29 mouse cellular contexts compared by ENCODE assay signal in the genomic region with DNA sequence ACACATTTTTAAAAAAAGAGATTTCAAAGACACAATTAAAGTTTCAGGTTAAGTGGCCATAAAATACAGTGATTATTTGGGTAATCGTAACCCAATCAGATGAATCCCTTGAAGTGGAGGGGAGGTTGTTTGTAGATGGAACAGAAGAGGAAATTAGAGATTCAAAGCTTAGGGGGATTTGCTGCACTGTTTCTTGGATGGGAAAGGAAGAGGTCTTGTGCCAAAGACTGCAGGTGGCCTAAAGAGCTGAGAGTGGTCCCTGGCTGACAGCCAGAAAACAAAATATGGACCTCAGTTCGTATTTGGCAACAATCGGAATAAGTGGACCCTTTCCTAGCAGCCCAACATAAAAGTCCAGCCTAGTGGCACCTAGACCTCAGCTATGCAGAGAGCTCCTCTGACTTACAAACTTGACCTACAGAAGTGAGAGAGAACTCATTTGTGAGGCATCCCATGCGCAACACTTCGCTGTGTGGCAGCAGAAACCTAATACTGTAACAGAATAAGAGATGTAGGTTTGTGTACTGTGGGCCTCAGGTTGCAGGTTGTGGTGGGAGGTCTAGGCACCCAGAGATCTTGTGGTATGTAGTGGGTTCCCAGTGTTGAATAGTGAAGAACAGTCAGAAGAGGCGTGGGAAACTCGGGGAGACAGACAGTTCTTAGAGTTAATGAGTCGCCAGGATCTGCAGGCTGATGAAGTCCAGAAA.
DNase-seq lines count a peak whose midpoint lies in the region; ATAC-seq and TF ChIP-seq lines count a peak whose summit lies in the region.
"Had no signal": no experiment of that assay in that cellular context is flagged by ENCODE, and none has a peak within 500 bp of the region (broad histone marks: within the 10 kb centered on the region; RNA-seq: fewer than 3 reads in every experiment).

No protein-coding gene starts in this region.

- no peak for TF ChIP-seq CTCF in hindbrain, postnatal 0 days (IDR thresholded peaks at IDR 0.05; ENCODE audit: low read depth)
- TF ChIP-seq CTCF in liver, postnatal 0 days (IDR thresholded peaks at IDR 0.05; ENCODE audit: low read depth): no peak

- 0 out of 2 replicates have a peak, but pooled peaks have one; percentile 27 for ATAC-seq in forebrain, embryonic 13.5 days
- no peak for ATAC-seq in forebrain, embryonic 15.5 days (replicated peaks)
- no peak for ATAC-seq in hindbrain, postnatal 0 days
- no peak for ATAC-seq in hindbrain, embryonic 11.5 days (ENCODE audit: low FRiP score)
- no peak for ATAC-seq in liver, postnatal 0 days
- ATAC-seq: CD4-positive, CD25-positive, alpha-beta regulatory T cell, adult 4 months; inflammation-experienced regulatory T-cells, adult 6 months; midbrain, embryonic 15.5 days had no signal

- no peak overlapping the region for H3K4me3 ChIP-seq in forebrain, embryonic 13.5 days
- no peak overlapping the region for H3K4me3 ChIP-seq in forebrain, embryonic 15.5 days
- no peak overlapping the region for H3K4me3 ChIP-seq in hindbrain, postnatal 0 days (ENCODE audit: low read length)
- H3K4me3 ChIP-seq in hindbrain, embryonic 11.5 days (ENCODE audit: low read depth, low read length): no peak overlapping the region
- no peak overlapping the region for H3K4me3 ChIP-seq in liver, postnatal 0 days (ENCODE audit: low read depth, low read length)
- H3K4me3 ChIP-seq: embryonic facial prominence, embryonic 15.5 days; limb, embryonic 10.5 days; limb, embryonic 15.5 days; liver, embryonic 13.5 days; midbrain, embryonic 15.5 days; neural tube, embryonic 15.5 days had no signal

- H3K4me2 ChIP-seq in forebrain, embryonic 13.5 days: no peak overlapping the region
- H3K4me2 ChIP-seq in forebrain, embryonic 15.5 days (replicated peaks): no peak overlapping the region
- no peak overlapping the region for H3K4me2 ChIP-seq in hindbrain, postnatal 0 days (ENCODE audit: low read depth, low read length)
- H3K4me2 ChIP-seq in hindbrain, embryonic 11.5 days (replicated peaks; ENCODE audit: low read depth, low read length): no peak overlapping the region
- H3K4me2 ChIP-seq in liver, postnatal 0 days (ENCODE audit: low read depth, low read length): no peak overlapping the region
- H3K4me2 ChIP-seq: embryonic facial prominence, embryonic 15.5 days; heart, embryonic 11.5 days; hindbrain, embryonic 14.5 days; limb, embryonic 15.5 days; liver, embryonic 13.5 days; midbrain, embryonic 15.5 days; neural tube, embryonic 15.5 days had no signal

- no peaks in the 10 kb centered on the region for H3K9me3 ChIP-seq in forebrain, embryonic 13.5 days (replicated peaks)
- no peaks in the 10 kb centered on the region for H3K9me3 ChIP-seq in forebrain, embryonic 15.5 days
- no peaks in the 10 kb centered on the region for H3K9me3 ChIP-seq in hindbrain, postnatal 0 days (ENCODE audit: low read length)
- H3K9me3 ChIP-seq in hindbrain, embryonic 11.5 days (ENCODE audit: control insufficient read depth, low read length): no peaks in the 10 kb centered on the region
- no peaks in the 10 kb centered on the region for H3K9me3 ChIP-seq in liver, postnatal 0 days (ENCODE audit: low read length)
- H3K9me3 ChIP-seq: embryonic facial prominence, embryonic 15.5 days; limb, embryonic 10.5 days; limb, embryonic 15.5 days; liver, embryonic 13.5 days; midbrain, embryonic 15.5 days; neural tube, embryonic 15.5 days had no signal

- 73% methylated on average over 8 of the region's 8 CpGs for WGBS in forebrain, embryonic 13.5 days
- 60% methylated on average over 8 of the region's 8 CpGs for WGBS in forebrain, embryonic 15.5 days
- WGBS in hindbrain, postnatal 0 days: 68% methylated on average over 8 of the region's 8 CpGs
- WGBS in hindbrain, embryonic 11.5 days: 86% methylated on average over 8 of the region's 8 CpGs
- 69% methylated on average over 8 of the region's 8 CpGs for WGBS in liver, postnatal 0 days (ENCODE audit: insufficient replicate concordance)

- H3K36me3 ChIP-seq in forebrain, embryonic 13.5 days (ENCODE audit: poor library complexity, severe bottlenecking): no peaks in the 10 kb centered on the region
- no peaks in the 10 kb centered on the region for H3K36me3 ChIP-seq in forebrain, embryonic 15.5 days
- no peaks in the 10 kb centered on the region for H3K36me3 ChIP-seq in hindbrain, postnatal 0 days (ENCODE audit: insufficient read depth, low read length)
- H3K36me3 ChIP-seq in hindbrain, embryonic 11.5 days (ENCODE audit: control insufficient read depth, insufficient read depth, low read length): no peaks in the 10 kb centered on the region
- H3K36me3 ChIP-seq in liver, postnatal 0 days (replicated peaks; ENCODE audit: insufficient read depth, low read length): no peaks in the 10 kb centered on the region
- H3K36me3 ChIP-seq: embryonic facial prominence, embryonic 15.5 days; limb, embryonic 10.5 days; limb, embryonic 15.5 days; liver, embryonic 13.5 days; midbrain, embryonic 15.5 days; neural tube, embryonic 15.5 days had no signal

- H3K27ac ChIP-seq in forebrain, embryonic 13.5 days: no peak overlapping the region
- no peak overlapping the region for H3K27ac ChIP-seq in forebrain, embryonic 15.5 days (replicated peaks)
- no peak overlapping the region for H3K27ac ChIP-seq in hindbrain, postnatal 0 days
- H3K27ac ChIP-seq in hindbrain, embryonic 11.5 days (ENCODE audit: low read depth, low read length): no peak overlapping the region
- no peak overlapping the region for H3K27ac ChIP-seq in liver, postnatal 0 days (ENCODE audit: low read depth)
- H3K27ac ChIP-seq: embryonic facial prominence, embryonic 15.5 days; hindbrain, embryonic 14.5 days; limb, embryonic 10.5 days; limb, embryonic 15.5 days; liver, embryonic 13.5 days; midbrain, embryonic 15.5 days; neural tube, embryonic 15.5 days had no signal

- H3K9ac ChIP-seq in forebrain, embryonic 13.5 days: no peak overlapping the region
- no peak overlapping the region for H3K9ac ChIP-seq in forebrain, embryonic 15.5 days (replicated peaks)
- no peak overlapping the region for H3K9ac ChIP-seq in hindbrain, postnatal 0 days (replicated peaks; ENCODE audit: low read length)
- no peak overlapping the region for H3K9ac ChIP-seq in hindbrain, embryonic 11.5 days (ENCODE audit: low read depth, low read length)
- no peak overlapping the region for H3K9ac ChIP-seq in liver, postnatal 0 days (replicated peaks)
- H3K9ac ChIP-seq: embryonic facial prominence, embryonic 15.5 days; hindbrain, embryonic 14.5 days; limb, embryonic 15.5 days; liver, embryonic 13.5 days; midbrain, embryonic 15.5 days; neural tube, embryonic 15.5 days had no signal

- H3K27me3 ChIP-seq in forebrain, embryonic 13.5 days: no peaks in the 10 kb centered on the region
- no peaks in the 10 kb centered on the region for H3K27me3 ChIP-seq in forebrain, embryonic 15.5 days
- H3K27me3 ChIP-seq in hindbrain, postnatal 0 days (ENCODE audit: insufficient read depth, low read length): no peaks in the 10 kb centered on the region
- no peaks in the 10 kb centered on the region for H3K27me3 ChIP-seq in hindbrain, embryonic 11.5 days (ENCODE audit: control insufficient read depth, insufficient read depth, low read length)
- H3K27me3 ChIP-seq in liver, postnatal 0 days (ENCODE audit: insufficient read depth, low read length): no peaks in the 10 kb centered on the region
- H3K27me3 ChIP-seq: embryonic facial prominence, embryonic 15.5 days; limb, embryonic 15.5 days; liver, embryonic 13.5 days; midbrain, embryonic 15.5 days; neural tube, embryonic 15.5 days had no signal

- no peak for TF ChIP-seq EP300 in liver, postnatal 0 days (IDR thresholded peaks at IDR 0.05; ENCODE audit: low read depth)

- intact Hi-C loops in left cerebral cortex, postnatal 4 days (cut with DNase I): no loop called here
- intact Hi-C loops in left cerebral cortex, postnatal 10 days (cut with DNase I): no loop called here

- H3K4me1 ChIP-seq in forebrain, embryonic 13.5 days: peaks cover 4% of the 10 kb centered on the region; the same call in 1 of the 2 replicates
- H3K4me1 ChIP-seq in forebrain, embryonic 15.5 days: no peaks in the 10 kb centered on the region
- no peaks in the 10 kb centered on the region for H3K4me1 ChIP-seq in hindbrain, postnatal 0 days (ENCODE audit: insufficient read depth, low read length)
- H3K4me1 ChIP-seq in hindbrain, embryonic 11.5 days (replicated peaks; ENCODE audit: control insufficient read depth, insufficient read depth, low read length): no peaks in the 10 kb centered on the region
- H3K4me1 ChIP-seq in liver, postnatal 0 days (ENCODE audit: insufficient read depth): no peaks in the 10 kb centered on the region
- H3K4me1 ChIP-seq: embryonic facial prominence, embryonic 15.5 days; limb, embryonic 15.5 days; liver, embryonic 13.5 days; midbrain, embryonic 15.5 days; neural tube, embryonic 15.5 days had no signal

- peak; percentile 18 for DNase-seq in hindbrain, postnatal 0 days (ENCODE audit: low spot score)
- no peak for DNase-seq in hindbrain, embryonic 11.5 days (ENCODE audit: low spot score)
- DNase-seq in left cerebral cortex, postnatal 4 days: peak; percentile 44
- no peak for DNase-seq in left cerebral cortex, postnatal 10 days (ENCODE audit: extremely low spot score in 1 of 2, low spot score in 2 of 2)
- DNase-seq in liver, postnatal 0 days: no peak
- DNase-seq: adrenal gland, postnatal 14 days; cerebellum, adult 9-10 months; gastrocnemius, postnatal 25 days; heart, adult 18-20 months; heart, postnatal 4 days; kidney, adult 11 months; kidney, postnatal 4 days; liver, embryonic 13.5 days; lung, adult 2 months; lung, postnatal 10 days; retina, postnatal 1 day; right cerebral cortex, postnatal 14 days; thymus, postnatal 4 days had no signal

Comparison
In these comparisons a context has a peak if more than half of its experiments do, and no peak if none do; other contexts are left out.
1. DNase-seq: peak in hindbrain, postnatal 0 days (single experiment) and left cerebral cortex, postnatal 4 days (single experiment); none in hindbrain, embryonic 11.5 days (single experiment), left cerebral cortex, postnatal 10 days (0 of 2) and liver, postnatal 0 days (single experiment).